Comparison of ENCODE assay signal across 8 mouse cellular contexts in genomic region chr11:40692511-40693365, GRCm38 (mm10). TPM values are rescaled to one million over a fixed set of nuclear protein-coding genes. Genes with fewer than 3 reads are reported as not detected.
DNase-seq lines count a peak whose midpoint lies in the region; ATAC-seq and TF ChIP-seq lines count a peak whose summit lies in the region.

No protein-coding gene starts in this region.

- H3K36me3 ChIP-seq in hindbrain, postnatal 0 days (ENCODE audit: insufficient read depth, low read length), result no peaks in the 10 kb centered on the region

- peak overlapping the region; percentile 99 for H3K4me3 ChIP-seq in hindbrain, postnatal 0 days (ENCODE audit: low read length)
- peak overlapping the region; percentile 97 for H3K4me3 ChIP-seq in left cerebral cortex, adult 2 months

- under 1% methylated on average over 36 of the region's 36 CpGs for WGBS in hindbrain, postnatal 0 days

- peak overlapping the region; percentile 93 for H3K27ac ChIP-seq in hindbrain, postnatal 0 days
- H3K27ac ChIP-seq in left cerebral cortex, adult 2 months, result peak overlapping the region; percentile 91

- H3K27me3 ChIP-seq in hindbrain, postnatal 0 days (ENCODE audit: insufficient read depth, low read length), result no peaks in the 10 kb centered on the region

- H3K9me3 ChIP-seq in hindbrain, postnatal 0 days (ENCODE audit: low read length), result no peaks in the 10 kb centered on the region

- no peak for TF ChIP-seq CTCF in hindbrain, postnatal 0 days (IDR thresholded peaks at IDR 0.05; ENCODE audit: low read depth)
- no peak for TF ChIP-seq CTCF in left cerebral cortex, adult 2 months (IDR thresholded peaks at IDR 0.05)

- H3K9ac ChIP-seq in hindbrain, postnatal 0 days (replicated peaks; ENCODE audit: low read length), result peak overlapping the region; percentile 77

- H3K4me1 ChIP-seq in hindbrain, postnatal 0 days (ENCODE audit: insufficient read depth, low read length), result peaks cover 20% of the 10 kb centered on the region

- peak overlapping the region; percentile 80 for H3K4me2 ChIP-seq in hindbrain, postnatal 0 days (ENCODE audit: low read depth, low read length)

- intact Hi-C loops in left cerebral cortex, adult 2 months (cut with DNase I), result loop anchor here (1.0 to 5.0 kb wide), 3 partner anchors 40 to 140 kb away; partner anchors contain the start of genes Ccng1, Hmmr and Nudcd2

- DNase-seq in T-cell, adult 2 months (ENCODE audit: low spot score), result peak; percentile 94
- peak; percentile 91 to 93 for DNase-seq in cerebellum, postnatal 36 days
- peak; percentile 96 for DNase-seq in gastrocnemius, adult 18-20 months (ENCODE audit: low spot score)
- DNase-seq in hindbrain, postnatal 0 days (ENCODE audit: low spot score), result peak; percentile 96
- peak; percentile 93 to 94 for DNase-seq in left cerebral cortex, adult 2 months (ENCODE audit: extremely low spot score in 1 of 2, low spot score in 2 of 2)
- peak; percentile 94 for DNase-seq in right cerebral cortex, adult 2 months (ENCODE audit: low spot score in 2 of 2)
- DNase-seq in urinary bladder, postnatal 14 days (ENCODE audit: low spot score), result peak; percentile 95

- peak; percentile 98 for ATAC-seq in hindbrain, postnatal 0 days
- ATAC-seq in megakaryocyte, adult 5-6 weeks (ENCODE audit: poor library complexity, severe bottlenecking), result peak; percentile 89

RNA-seq across cellular contexts. Expression of gene Mat2b, which starts 2.3 kb away (rescaled TPM):
- 10 to 100 TPM; 55.7 to 57.3 TPM for total RNA-seq in gastrocnemius, adult 18-20 months (2021)
- total RNA-seq in hindbrain, postnatal 0 days (2014; rRNA removed), result 27.4 and 34.9 TPM in 2 replicates
- 49.5 and 52.4 TPM in 2 replicates for polyA plus RNA-seq in hindbrain, postnatal 0 days (2015; fragmentation: Nextera tagmentation; extraction: Ambion mirVana)
- total RNA-seq in left cerebral cortex, adult 2 months (2021), result 100 to 1,000 TPM; 145 to 160 TPM
- total RNA-seq in megakaryocyte, adult 5-6 weeks (2015), result 71.1 and 73.9 TPM in 2 replicates
- total RNA-seq in megakaryocyte, adult 5-6 weeks (2017), result 68.5 and 81.1 TPM in 2 replicates

RNA-seq across cellular contexts. Expression of gene Hmmr, which starts 40.5 kb away (rescaled TPM):
- not detected for total RNA-seq in gastrocnemius, adult 18-20 months (2021)
- total RNA-seq in hindbrain, postnatal 0 days (2014; rRNA removed), result 2.7 and 4.8 TPM in 2 replicates
- 6.1 and 7.8 TPM in 2 replicates for polyA plus RNA-seq in hindbrain, postnatal 0 days (2015; fragmentation: Nextera tagmentation; extraction: Ambion mirVana)
- total RNA-seq in left cerebral cortex, adult 2 months (2021), result under 1 TPM; 0.33 to 0.50 TPM
- total RNA-seq in megakaryocyte, adult 5-6 weeks (2015), result 69.9 and 71.2 TPM in 2 replicates
- 78.5 and 84.0 TPM in 2 replicates for total RNA-seq in megakaryocyte, adult 5-6 weeks (2017)

RNA-seq across cellular contexts. Expression of gene Nudcd2, which starts 40.7 kb away (rescaled TPM):
- 10 to 100 TPM; 10.1 to 13.4 TPM for total RNA-seq in gastrocnemius, adult 18-20 months (2021)
- total RNA-seq in hindbrain, postnatal 0 days (2014; rRNA removed), result 21.5 and 22.4 TPM in 2 replicates
- 62.4 and 65.6 TPM in 2 replicates for polyA plus RNA-seq in hindbrain, postnatal 0 days (2015; fragmentation: Nextera tagmentation; extraction: Ambion mirVana)
- 10 to 100 TPM; 20.1 to 20.3 TPM for total RNA-seq in left cerebral cortex, adult 2 months (2021)
- total RNA-seq in megakaryocyte, adult 5-6 weeks (2015), result 31.9 and 44.9 TPM in 2 replicates
- 62.8 and 63.0 TPM in 2 replicates for total RNA-seq in megakaryocyte, adult 5-6 weeks (2017)

Comparison
In these comparisons a context has a peak if more than half of its experiments do, and no peak if none do; other contexts are left out.
1. Peak in every context shown above with its lines: DNase-seq, ATAC-seq, H3K4me3 ChIP-seq and H3K27ac ChIP-seq.
2. RNA of gene Hmmr, which starts 40.5 kb away (total RNA-seq): 69.9 to 84.0 TPM in megakaryocyte, adult 5-6 weeks; 2.7 to 4.8 TPM in hindbrain, postnatal 0 days, 0.33 to 0.50 TPM in left cerebral cortex, adult 2 months and not detected in gastrocnemius, adult 18-20 months; every median in the first group is over 10 times any median in the second.